Mouse (Mus musculus): ENCODE measurements around the gene Pdpr. TPM values are rescaled to one million over a fixed set of nuclear protein-coding genes. Genes with fewer than 3 reads are reported as not detected.
"Not testable (repeated sequence)": the region's sequence is repeated elsewhere in the genome, so short reads cannot be mapped to it uniquely, and the experiment has no call there.

Pdpr gene
- total RNA-seq, 2 experiments from 2014 or later, result 8.1 to 14.9 TPM

GRCm38 (mm10) chr8:111083936-111084335 lies 10.5 kb upstream of the Pdpr start:
- ATAC-seq (ENCODE audit: poor library complexity, severe bottlenecking), result not testable (repeated sequence)

GRCm38 (mm10) chr8:111090126-111090525 lies 4.3 kb upstream of the Pdpr start:
- ATAC-seq (ENCODE audit: poor library complexity, severe bottlenecking), result peak; percentile 68

- ATAC-seq (ENCODE audit: poor library complexity, severe bottlenecking), result no peak
These were observed 2.7 kb upstream of the Pdpr start for GRCm38 (mm10) chr8:111091706-111092105.

GRCm38 (mm10) chr8:111092326-111092725 lies 2.1 kb upstream of the Pdpr start, which contains the start of gene Clec18a:
Gene Clec18a (minus strand): TSS chr8:111092426.
- ATAC-seq (ENCODE audit: poor library complexity, severe bottlenecking), result not testable (repeated sequence)

GRCm38 (mm10) chr8:111094719-111095302 lies 381 bp downstream of the Pdpr start:
- ATAC-seq (ENCODE audit: poor library complexity, severe bottlenecking), result peak; percentile 36

- ATAC-seq (ENCODE audit: poor library complexity, severe bottlenecking), result no peak
These were observed 20.5 kb downstream of the Pdpr start for GRCm38 (mm10) chr8:111114891-111115290.

GRCm38 (mm10) chr8:111119481-111119880 lies 25.1 kb downstream of the Pdpr start:
- ATAC-seq (ENCODE audit: poor library complexity, severe bottlenecking), result no peak

- ATAC-seq (ENCODE audit: poor library complexity, severe bottlenecking), result no peak
These were observed 36.3 kb downstream of the Pdpr start for GRCm38 (mm10) chr8:111130756-111131155.

- ATAC-seq (ENCODE audit: poor library complexity, severe bottlenecking), result no peak
These were observed 48.1 kb downstream of the Pdpr start for GRCm38 (mm10) chr8:111142521-111142920.

GRCm38 (mm10) chr8:111144901-111145459 lies 50.5 kb downstream of the Pdpr start:
- peak; percentile 33 for ATAC-seq (ENCODE audit: poor library complexity, severe bottlenecking)

GRCm38 (mm10) chr8:111145460-111146012 lies 51.1 kb downstream of the Pdpr start:
- peak; percentile 95 for ATAC-seq (ENCODE audit: poor library complexity, severe bottlenecking)

- no peak for ATAC-seq (ENCODE audit: poor library complexity, severe bottlenecking)
These were observed 61.4 kb downstream of the Pdpr start for GRCm38 (mm10) chr8:111155721-111156436.

GRCm38 (mm10) chr8:111157617-111158016 lies 63.2 kb downstream of the Pdpr start:
- peak; percentile 67 for ATAC-seq (ENCODE audit: poor library complexity, severe bottlenecking)

- ATAC-seq (ENCODE audit: poor library complexity, severe bottlenecking), result no peak
These were observed 77.2 kb downstream of the Pdpr start for GRCm38 (mm10) chr8:111171661-111172060.

- no peak for ATAC-seq (ENCODE audit: poor library complexity, severe bottlenecking)
These were observed 91.1 kb downstream of the Pdpr start for GRCm38 (mm10) chr8:111185472-111185947.

Other genes starting within 250 kb of the Pdpr start
- 13.6 and 17.4 TPM in 2 replicates for gene Cog4, start 248.0 kb upstream of the Pdpr start, total RNA-seq (2015)
- gene Cog4, start 248.0 kb upstream of the Pdpr start, total RNA-seq (2017), result 31.8 and 35.4 TPM in 2 replicates
- 58.4 and 63.2 TPM in 2 replicates for gene Sf3b3, start 247.8 kb upstream of the Pdpr start, total RNA-seq (2015)
- gene Sf3b3, start 247.8 kb upstream of the Pdpr start, total RNA-seq (2017), result 74.7 and 87.7 TPM in 2 replicates
- gene Fuk, start 192.1 kb upstream of the Pdpr start, total RNA-seq (2015), result 1.5 and 3.4 TPM in 2 replicates
- 3.7 TPM in 2 replicates for gene Fuk, start 192.1 kb upstream of the Pdpr start, total RNA-seq (2017)
- 23.1 and 25.0 TPM in 2 replicates for gene St3gal2, start 174.7 kb upstream of the Pdpr start, total RNA-seq (2015)
- 15.2 and 17.0 TPM in 2 replicates for gene St3gal2, start 174.7 kb upstream of the Pdpr start, total RNA-seq (2017)
- gene Ddx19a, start 96.8 kb upstream of the Pdpr start, total RNA-seq (2015), result 41.4 and 44.5 TPM in 2 replicates
- 22.4 and 32.5 TPM in 2 replicates for gene Ddx19a, start 96.8 kb upstream of the Pdpr start, total RNA-seq (2017)
- 4.3 and 5.5 TPM in 2 replicates for gene Ddx19b, start 62.9 kb upstream of the Pdpr start, total RNA-seq (2015)
- gene Ddx19b, start 62.9 kb upstream of the Pdpr start, total RNA-seq (2017), result 8.6 and 10.5 TPM in 2 replicates
- gene Aars, start 61.5 kb upstream of the Pdpr start, total RNA-seq (2015), result 8.4 and 10.3 TPM in 2 replicates
- gene Aars, start 61.5 kb upstream of the Pdpr start, total RNA-seq (2017), result 26.0 and 29.3 TPM in 2 replicates
- 7.4 and 13.8 TPM in 2 replicates for gene Exosc6, start 38.3 kb upstream of the Pdpr start, total RNA-seq (2015)
- gene Exosc6, start 38.3 kb upstream of the Pdpr start, total RNA-seq (2017), result 11.3 and 13.4 TPM in 2 replicates
- gene Clec18a, start 2.2 kb upstream of the Pdpr start, total RNA-seq (2015), result not detected in 2 replicates
- gene Clec18a, start 2.2 kb upstream of the Pdpr start, total RNA-seq (2017), result not detected in 2 replicates
- 52.3 and 56.4 TPM in 2 replicates for gene Glg1, start 164.6 kb downstream of the Pdpr start, total RNA-seq (2015)
- gene Glg1, start 164.6 kb downstream of the Pdpr start, total RNA-seq (2017), result 55.9 and 56.6 TPM in 2 replicates
- 52.6 and 58.1 TPM in 2 replicates for gene Rfwd3, start 205.6 kb downstream of the Pdpr start, total RNA-seq (2015)
- 74.0 and 75.1 TPM in 2 replicates for gene Rfwd3, start 205.6 kb downstream of the Pdpr start, total RNA-seq (2017)
- 76.7 and 81.9 TPM in 2 replicates for gene Mlkl, start 243.5 kb downstream of the Pdpr start, total RNA-seq (2015)
- 71.7 and 77.0 TPM in 2 replicates for gene Mlkl, start 243.5 kb downstream of the Pdpr start, total RNA-seq (2017)

Measured in megakaryocyte, adult 5-6 weeks (primary cell).